Mouse (Mus musculus) frontal cortex, postnatal 36 days (tissue): Measurements from ENCODE around the gene Prr15.

Source experiments
- DNase-seq, 2 experiments: peaks; one replicate each; pipeline ENCODE4 v3.0.0; 2022; ENCODE audit warnings: low spot score in 2 of 2

Gene Prr15

GRCm38 (mm10) chr6:54325246-54325885, at the start of gene Prr15:
Prr15 (plus strand) TSS chr6:54325835.
- no peak for DNase-seq

DNA sequence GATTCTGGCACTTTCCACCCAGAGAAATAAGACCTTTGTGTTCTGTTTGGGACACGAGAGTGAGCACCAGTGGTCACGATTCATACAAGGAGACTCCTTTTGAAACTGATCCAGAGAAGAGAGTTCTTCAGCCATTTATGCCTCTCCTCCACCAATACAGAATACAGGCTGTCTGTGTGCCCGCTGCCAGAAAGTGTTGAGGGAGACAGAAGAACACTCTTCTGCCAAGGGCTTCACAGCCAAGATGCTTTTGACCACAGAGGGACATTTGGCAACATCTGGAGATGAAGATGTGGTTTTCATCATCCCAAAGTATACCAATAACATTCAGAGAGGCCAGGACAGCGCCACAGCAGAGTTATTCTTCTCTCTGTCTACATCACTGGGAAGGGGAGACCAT, 48.4 kb upstream of the Prr15 start:
- DNase-seq: no peak

GRCm38 (mm10) chr6:54277828-54278227, 47.8 kb upstream of the Prr15 start:
- no peak for DNase-seq

DNA sequence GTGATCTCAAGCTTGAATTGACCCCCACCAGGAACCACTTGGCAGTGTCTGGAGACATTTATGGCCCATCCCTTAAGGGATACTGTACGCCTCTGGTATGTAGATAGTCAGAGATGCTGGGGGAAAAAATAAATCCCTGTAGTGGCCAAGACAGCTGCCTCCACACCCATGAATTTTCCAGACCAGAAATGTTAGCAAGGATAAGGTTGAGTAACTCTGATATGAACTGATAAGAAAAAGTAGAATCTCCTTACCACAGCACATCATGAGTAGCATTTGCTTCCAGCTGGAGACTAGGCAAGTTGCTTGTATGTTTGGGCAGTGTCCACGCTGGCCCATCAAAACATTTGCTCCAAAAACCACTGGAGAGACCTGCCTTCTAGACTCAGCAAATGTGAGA, 47.0 kb upstream of the Prr15 start:
- no peak for DNase-seq

GRCm38 (mm10) chr6:54279391-54279790, 46.2 kb upstream of the Prr15 start:
- no peak for DNase-seq

GRCm38 (mm10) chr6:54280248-54280647, 45.4 kb upstream of the Prr15 start:
- DNase-seq: no peak

GRCm38 (mm10) chr6:54283299-54283698, 42.3 kb upstream of the Prr15 start:
- DNase-seq: no peak

DNA sequence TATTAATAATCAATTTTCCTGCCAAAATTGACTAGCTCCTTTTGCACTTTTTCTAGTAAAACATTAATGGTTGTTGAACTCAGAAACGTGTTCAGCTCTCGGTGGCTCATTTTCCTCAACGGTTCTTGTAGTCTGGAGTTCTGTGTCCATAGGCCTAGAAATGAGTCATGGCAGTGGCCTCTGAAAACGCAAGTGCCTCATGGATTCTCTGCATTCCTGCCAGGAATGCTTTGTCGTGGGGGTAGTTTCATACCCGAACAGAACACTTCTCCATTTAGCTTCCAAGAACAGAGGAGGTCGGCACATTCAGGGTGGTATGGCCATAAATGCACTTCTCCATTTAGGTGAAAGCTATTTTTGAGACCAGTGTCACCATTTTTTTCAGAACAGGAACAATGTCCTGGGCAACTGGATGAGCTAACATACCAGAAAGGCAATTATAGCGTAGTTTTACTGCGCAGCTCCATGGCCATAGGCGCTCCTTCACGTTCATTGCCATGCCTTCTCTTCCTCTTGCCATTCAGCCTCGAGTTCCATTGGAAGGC, 41.4 kb upstream of the Prr15 start:
- DNase-seq: no peak

- no peak for DNase-seq
Observed at GRCm38 (mm10) chr6:54286813-54287212, 38.8 kb upstream of the Prr15 start.

DNA sequence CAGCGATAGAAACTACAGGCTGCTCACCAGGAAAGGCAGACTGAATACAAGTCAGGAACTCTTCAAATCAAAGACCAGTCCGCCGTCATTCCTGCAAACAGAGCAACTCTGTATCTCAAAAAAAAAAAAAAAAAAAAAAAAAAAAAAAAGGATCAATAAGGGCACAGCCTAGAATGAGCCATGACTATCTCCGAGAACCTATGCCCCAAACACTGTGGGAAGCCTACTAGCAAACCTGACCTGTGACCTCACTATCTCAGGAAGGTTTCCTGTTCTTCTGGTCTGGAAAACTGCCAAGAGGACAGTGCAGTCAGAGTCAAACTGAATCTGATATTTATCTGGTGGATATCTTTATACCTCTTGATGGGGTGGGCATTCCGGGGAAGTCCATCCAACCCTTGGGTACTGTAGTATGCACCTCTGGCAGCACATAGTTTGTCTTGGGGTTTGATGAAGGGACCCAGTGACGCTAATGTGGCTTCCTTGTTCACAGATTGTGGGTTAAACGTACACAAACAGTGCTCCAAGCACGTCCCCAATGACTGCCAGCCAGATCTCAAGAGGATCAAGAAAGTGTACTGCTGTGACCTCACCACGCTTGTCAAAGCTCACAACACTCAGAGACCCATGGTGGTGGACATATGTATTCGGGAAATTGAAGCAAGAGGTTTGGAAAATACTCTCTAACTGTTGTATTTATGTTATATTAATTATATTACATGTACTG, 35.7 kb upstream of the Prr15 start:
- no peak for DNase-seq

DNA sequence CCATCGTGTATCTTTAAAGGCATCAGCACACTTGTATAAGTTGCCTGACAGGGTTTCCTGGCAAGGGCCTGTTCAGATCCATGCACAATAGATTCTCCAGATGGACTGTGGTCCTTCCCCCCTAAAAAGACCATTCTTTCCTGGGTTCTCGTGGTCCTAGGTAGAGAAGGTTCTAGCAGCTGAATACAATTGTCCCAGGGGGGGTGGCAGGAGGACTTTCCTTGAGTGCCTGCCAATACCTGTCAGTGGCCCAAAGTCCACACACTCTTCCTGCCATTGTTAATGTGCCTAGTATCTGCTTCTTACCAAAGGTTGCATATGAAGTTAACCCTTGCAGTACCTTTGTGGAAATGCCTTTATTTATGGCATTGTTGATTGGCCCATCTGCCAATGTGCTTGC, 28.4 kb upstream of the Prr15 start:
- DNase-seq: no peak

DNA sequence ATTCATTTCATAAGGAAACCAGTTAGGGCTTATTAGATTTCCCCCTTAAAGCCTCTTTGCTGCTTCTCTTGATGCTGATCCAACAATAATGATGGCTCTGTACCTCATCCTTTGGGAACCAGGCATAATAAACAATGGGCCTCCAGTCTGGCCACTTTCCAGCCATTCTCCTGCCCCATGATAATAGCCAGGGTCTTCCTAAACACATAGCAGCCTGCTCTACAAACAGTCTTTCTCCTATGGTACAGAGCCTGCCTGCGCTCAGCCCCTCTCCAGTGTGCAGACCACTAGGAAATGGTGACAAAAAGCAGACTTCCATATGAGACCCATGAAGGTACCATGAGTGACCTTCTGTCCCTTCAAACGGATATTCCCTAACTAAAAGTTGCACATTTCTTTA, 26.2 kb upstream of the Prr15 start:
- DNase-seq: no peak

- DNase-seq: peak in 1 of 2 experiments; percentile 8
Observed at GRCm38 (mm10) chr6:54305777-54306176, 19.9 kb upstream of the Prr15 start.

DNA sequence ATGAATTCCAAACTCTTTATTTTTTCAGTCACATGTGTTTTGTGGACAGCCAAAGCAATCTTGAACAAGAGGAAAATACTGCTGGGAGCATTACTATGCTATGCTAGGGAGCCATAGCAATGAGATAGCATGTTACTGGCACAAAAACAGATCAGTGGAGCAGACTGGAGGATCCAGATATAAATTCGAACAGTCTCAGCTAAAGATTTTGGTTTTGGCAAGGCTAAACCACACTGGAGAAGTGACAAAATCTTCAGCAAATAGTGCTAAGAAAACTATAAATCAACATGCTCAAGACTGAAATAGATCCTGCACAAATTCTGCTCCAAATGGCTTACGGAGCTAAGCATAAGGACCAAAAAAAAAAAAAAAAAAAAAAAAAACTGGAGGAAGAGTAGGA, 12.6 kb upstream of the Prr15 start:
- peak in 1 of 2 experiments; percentile 46 for DNase-seq

DNA sequence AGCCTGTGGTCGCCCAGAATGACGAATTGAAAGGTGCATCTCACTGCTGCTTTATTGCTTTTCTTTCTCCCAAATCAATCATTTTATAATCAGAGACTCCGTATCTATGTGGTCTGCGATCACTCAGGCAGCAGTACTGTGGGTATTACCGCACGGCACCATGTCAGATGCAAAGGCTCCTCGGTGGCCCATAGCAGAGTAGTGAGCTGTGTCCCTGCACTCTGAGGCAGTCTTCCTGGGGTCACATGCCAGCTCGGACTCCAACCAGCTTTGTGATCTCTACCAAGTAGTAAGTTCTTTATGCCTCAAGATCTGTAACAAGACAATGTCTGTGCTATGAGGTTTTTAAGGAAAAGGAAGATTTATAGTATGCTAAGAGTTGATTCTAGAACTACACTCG, 7.0 kb upstream of the Prr15 start:
- DNase-seq: no peak

GRCm38 (mm10) chr6:54319198-54319597, 6.4 kb upstream of the Prr15 start:
- DNase-seq: no peak

GRCm38 (mm10) chr6:54320236-54320635, 5.4 kb upstream of the Prr15 start:
- no peak for DNase-seq

GRCm38 (mm10) chr6:54326671-54327625, 1.3 kb downstream of the Prr15 start:
- peak; percentile 51 for DNase-seq

- peak; percentile 51 to 52 for DNase-seq
Observed at GRCm38 (mm10) chr6:54327626-54328003, 2.0 kb downstream of the Prr15 start.

- DNase-seq: no peak
Observed at GRCm38 (mm10) chr6:54328783-54329182, 3.1 kb downstream of the Prr15 start.

DNA sequence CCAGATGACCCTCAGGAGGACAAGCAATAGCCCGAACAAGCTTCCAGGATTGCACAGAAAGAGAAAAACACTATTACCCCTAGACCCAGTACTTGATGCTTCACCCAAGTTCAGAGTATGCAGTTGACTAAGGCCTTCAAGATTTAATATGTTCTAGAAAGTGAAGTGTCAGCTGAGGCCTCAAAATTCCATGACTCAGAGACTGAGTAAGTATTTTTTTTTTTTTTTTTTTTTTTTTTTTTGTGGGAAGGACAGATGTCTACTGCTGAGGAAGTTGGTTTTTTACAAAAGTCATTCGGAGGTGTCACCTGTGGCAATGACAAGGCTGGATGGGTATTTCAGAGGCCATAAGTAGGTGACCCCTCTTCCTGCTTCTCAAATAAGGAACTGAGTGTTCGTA, 4.0 kb downstream of the Prr15 start:
- no peak for DNase-seq

GRCm38 (mm10) chr6:54330166-54330565, 4.5 kb downstream of the Prr15 start:
- DNase-seq: no peak
